Mouse (Mus musculus) small intestine, adult 2 months (tissue): ENCODE measurements around the gene Scml4.

ENCODE experiments used
- CTCF ChIP-seq: fragments of 200-500 bp; IDR thresholded peaks from 2 replicates; pipeline ENCODE4 v1.5.1; 2012; ENCODE audit warnings: low read depth, mild to moderate bottlenecking, control low read depth, inconsistent platforms, low read length, moderate library complexity, mixed read lengths; ENCODE audit not compliant: insufficient replicate concordance, insufficient read length; ENCODE audit errors: extremely low read depth
- POLR2A ChIP-seq: fragments of 200-500 bp; IDR thresholded peaks from 2 replicates; pipeline ENCODE4 v1.6.1; 2012; ENCODE audit warnings: low read depth, mild to moderate bottlenecking, control low read depth, inconsistent platforms, low read length, moderate library complexity

DNA sequence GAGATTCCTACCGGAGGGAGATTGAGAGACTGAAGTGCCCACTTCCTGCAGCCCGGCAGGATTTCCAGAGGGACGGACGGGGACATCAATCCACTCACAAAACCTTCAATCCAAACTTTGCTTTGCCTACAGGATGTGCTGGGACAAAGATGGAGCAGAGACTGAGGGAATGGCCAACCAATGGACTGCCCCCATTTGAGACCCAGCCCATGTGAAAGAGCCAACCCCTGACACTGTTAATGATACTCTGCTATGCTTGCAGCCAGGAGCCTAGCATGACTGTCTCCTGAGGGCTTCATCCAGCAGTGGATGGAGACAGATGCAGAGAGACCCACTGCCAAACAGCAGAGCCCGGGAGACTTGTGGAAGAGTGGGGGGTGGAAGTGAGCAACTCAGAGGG lies 19.5 kb downstream of the Scml4 start:
- TF ChIP-seq CTCF (no peak), POLR2A (no peak)
